Mouse (Mus musculus) liver, embryonic 14.5 days (tissue): ENCODE results near the gene Zfp644. TPM values are rescaled to one million over a fixed set of nuclear protein-coding genes. Genes with fewer than 3 reads are reported as not detected.

Source experiments
- ATAC-seq: fragments of 200-750 bp; cut with Nextera tagmentation; 2 replicates; pipeline ENCODE4 v1.8.0; 2017; ENCODE audit warnings: moderate number of reproducible peaks, mild to moderate bottlenecking, moderate library complexity; ENCODE audit not compliant: insufficient read depth
- DNase-seq, 3 experiments: peaks; one replicate each; pipeline ENCODE4 v3.0.0-alpha.2; 2012 to 2013; ENCODE audit warnings: low read depth in 3 of 3, low spot score in 3 of 3
- H3K27ac ChIP-seq: fragments of 300-500 bp; sonication (generic); 2 replicates; pipeline ENCODE4 v1.5.1; 2014; ENCODE audit warnings: moderate library complexity, mild to moderate bottlenecking, control low read depth, inconsistent platforms
- H3K27me3 ChIP-seq: fragments of 300-500 bp; sonication (generic); 2 replicates; pipeline ENCODE4 v1.6.1; 2014; ENCODE audit warnings: mild to moderate bottlenecking, low read length, moderate library complexity; ENCODE audit not compliant: control insufficient read depth, insufficient read depth
- H3K36me3 ChIP-seq: fragments of 300-500 bp; sonication (generic); replicated peaks from 2 replicates; pipeline ENCODE4 v1.6.1; 2014; ENCODE audit warnings: low read depth; ENCODE audit not compliant: control insufficient read depth, insufficient read depth
- H3K4me1 ChIP-seq, 2 experiments: fragments of 200-500 bp in 1 of 2; fragments of 300-500 bp in 1 of 2; sonication (generic) in 1 of 2; replicated peaks; 2 replicates each; pipeline ENCODE4 v1.6.1; 2012 to 2014; ENCODE audit warnings: antibody characterized with exemption in 1 of 2, inconsistent platforms in 1 of 2, low read length in 1 of 2; ENCODE audit not compliant: control insufficient read depth in 2 of 2, insufficient read depth in 2 of 2
- H3K4me2 ChIP-seq: fragments of 300-500 bp; sonication (generic); 2 replicates; pipeline ENCODE4 v1.6.1; 2014; ENCODE audit warnings: low read depth, mild to moderate bottlenecking, control low read depth, moderate library complexity
- H3K4me3 ChIP-seq, 2 experiments: fragments of 200-500 bp in 1 of 2; fragments of 300-500 bp in 1 of 2; sonication (generic) in 1 of 2; 2 replicates each; pipeline ENCODE4 v1.5.1; 2012 to 2014; ENCODE audit warnings: low read depth in 2 of 2, low read length in 2 of 2, mild to moderate bottlenecking in 2 of 2, control low read depth in 1 of 2, inconsistent platforms in 1 of 2, moderate library complexity in 1 of 2; ENCODE audit not compliant: insufficient read depth in 1 of 2
- H3K9ac ChIP-seq: fragments of 300-500 bp; sonication (generic); replicated peaks from 2 replicates; pipeline ENCODE4 v1.6.1; 2014; ENCODE audit warnings: mild to moderate bottlenecking, control low read depth, moderate library complexity
- H3K9me3 ChIP-seq: fragments of 300-500 bp; sonication (generic); 2 replicates; pipeline ENCODE4 v1.6.1; 2016; ENCODE audit warnings: low read length, mixed read lengths; ENCODE audit not compliant: control insufficient read depth
- CTCF ChIP-seq: IDR thresholded peaks from 2 replicates; pipeline ENCODE4 v1.5.1; 2016; ENCODE audit warnings: antibody characterized with exemption, low read depth, control low read depth
- EP300 ChIP-seq: IDR thresholded peaks from 2 replicates; pipeline ENCODE4 v1.6.1; 2016; ENCODE audit warnings: antibody characterized with exemption, low read depth
- WGBS: fragments of 180-500 bp; shearing (Covaris S2); extraction: QIAGEN DNeasy Blood & Tissue Kit; methylation state at CpG from one replicate; pipeline ENCODE4 v1.1.7; 2014; ENCODE audit not compliant: insufficient replicate concordance; 5-methylcytosine and 5-hydroxymethylcytosine counted together
- polyA plus RNA-seq, 2 experiments: library from polyadenylated mRNA; depleted of rRNA in 1 of 2; stranded (reverse) in 1 of 2; unstranded in 1 of 2; fragments of >200 nt; fragmentation: Nextera tagmentation in 1 of 2; extraction: Ambion mirVana in 1 of 2; gene quantifications; 2 replicates each; pipeline versions ENCODE4 v1.2.1 to v1.2.3; 2012 to 2014

Zfp644 gene
- polyA plus RNA-seq, 2 experiments: 11.0 to 19.4 TPM

- Histone ChIP-seq H3K4me3 (no peak overlapping the region), H3K9ac (no peak overlapping the region), H3K27ac (no peak overlapping the region), H3K36me3 (no peaks in the 10 kb centered on the region), H3K9me3 (no peaks in the 10 kb centered on the region), H3K4me1 (no peaks in the 10 kb centered on the region), H3K4me2 (no peak overlapping the region), H3K27me3 (peaks cover 25% of the 10 kb centered on the region)
- DNase-seq (no peak), ATAC-seq (no peak)
- no peak for TF ChIP-seq EP300
- TF ChIP-seq CTCF: no peak
- WGBS: 72% methylated on average over 9 of the region's 9 CpGs
Measured at GRCm38 (mm10) chr5:106577237-106577888, 119.7 kb downstream of the Zfp644 start.

- Histone ChIP-seq H3K27ac (no peak overlapping the region), H3K9ac (no peak overlapping the region), H3K4me1 (no peaks in the 10 kb centered on the region), H3K27me3 (peaks cover 25% of the 10 kb centered on the region), H3K36me3 (no peaks in the 10 kb centered on the region), H3K4me3 (no peak overlapping the region), H3K9me3 (no peaks in the 10 kb centered on the region), H3K4me2 (no peak overlapping the region; the same call in 1 of the 2 replicates)
- TF ChIP-seq EP300: no peak
- no peak for TF ChIP-seq CTCF
- ATAC-seq (no peak), DNase-seq (no peak)
- WGBS: 19% methylated on average over 4 of the region's 4 CpGs
Measured at GRCm38 (mm10) chr5:106575098-106575497, 122.0 kb downstream of the Zfp644 start.

- H3K36me3 ChIP-seq: no peaks in the 10 kb centered on the region
- no peaks in the 10 kb centered on the region for H3K4me1 ChIP-seq
- 1% methylated on average over 36 of the region's 45 CpGs for WGBS
- H3K4me2 ChIP-seq: peak overlapping the region; percentile 78
- H3K27ac ChIP-seq: no peak overlapping the region
- H3K9me3 ChIP-seq: no peaks in the 10 kb centered on the region
- H3K4me3 ChIP-seq: peak overlapping the region; percentile 38 to 49
- DNase-seq (peak; percentile 28 to 29 (median 28)), ATAC-seq (peak; percentile 87)
- TF ChIP-seq CTCF (peak; percentile 40; the same call in 1 of the 2 replicates), EP300 (no peak)
- no peak overlapping the region for H3K9ac ChIP-seq
- H3K27me3 ChIP-seq: peaks cover 25% of the 10 kb centered on the region
Measured at GRCm38 (mm10) chr5:106574560-106574946, 122.5 kb downstream of the Zfp644 start.

- Histone ChIP-seq H3K4me2 (peak overlapping the region; percentile 78), H3K4me1 (no peaks in the 10 kb centered on the region), H3K9me3 (no peaks in the 10 kb centered on the region), H3K27ac (no peak overlapping the region), H3K36me3 (no peaks in the 10 kb centered on the region), H3K27me3 (peaks cover 25% of the 10 kb centered on the region), H3K9ac (0 out of 2 replicates have a peak overlapping the region, but pooled peaks have one; percentile 7), H3K4me3 (peak overlapping the region; percentile 38 to 49)
- DNase-seq (no peak), ATAC-seq (peak; percentile 61)
- 6% methylated on average over 52 of the region's 55 CpGs for whole genome bisulfite sequencing
- TF ChIP-seq EP300: no peak
- TF ChIP-seq CTCF: no peak
Measured at GRCm38 (mm10) chr5:106573742-106574559, 123.1 kb downstream of the Zfp644 start.

Other genes starting within 250 kb of the Zfp644 start
- 0.01 and 0.03 TPM in 2 replicates for gene Barhl2, start 239.1 kb downstream of the Zfp644 start, polyA plus RNA-seq (2012; rRNA removed)
- not detected in 2 replicates for gene Barhl2, start 239.1 kb downstream of the Zfp644 start, polyA plus RNA-seq (2014; fragmentation: Nextera tagmentation; extraction: Ambion mirVana)
- not detected in 2 replicates for gene Gm17304, start 88.2 kb downstream of the Zfp644 start, polyA plus RNA-seq (2012; rRNA removed)
- gene Gm17304, start 88.2 kb downstream of the Zfp644 start, polyA plus RNA-seq (2014; fragmentation: Nextera tagmentation; extraction: Ambion mirVana): not detected in 2 replicates
- 0.02 and 0.06 TPM in 2 replicates for gene Hfm1, start 229.0 kb upstream of the Zfp644 start, polyA plus RNA-seq (2012; rRNA removed)
- 0.09 TPM in 1 of 2 replicates, not detected in the other for gene Hfm1, start 229.0 kb upstream of the Zfp644 start, polyA plus RNA-seq (2014; fragmentation: Nextera tagmentation; extraction: Ambion mirVana)